Mouse (Mus musculus) lung, adult 2 months (tissue): ENCODE measurements at regions not wholly inside any gene's neighbourhood (a gene's known extent, or its start where the extent isn't known, plus 50 kb on each side); places are given as distances from the start of the nearest gene placed in this dataset.
"Not testable (repeated sequence)": the region's sequence is repeated elsewhere in the genome, so short reads cannot be mapped to it uniquely, and the experiment has no call there.

Experiments
- DNase-seq: peaks from one replicate; pipeline ENCODE4 v3.0.0; 2022
- H3K4me1 ChIP-seq: fragments of 200-500 bp; 2 replicates; pipeline ENCODE4 v1.6.1; 2011; ENCODE audit warnings: low read length; ENCODE audit not compliant: control insufficient read depth, insufficient read depth
- H3K4me3 ChIP-seq: fragments of 200-500 bp; replicated peaks from 2 replicates; pipeline ENCODE3; 2011; ENCODE audit warnings: low read depth, mild to moderate bottlenecking, control low read depth, low read length; ENCODE audit errors: extremely low read depth
- CTCF ChIP-seq: fragments of 200-500 bp; IDR thresholded peaks from 2 replicates; pipeline ENCODE4 v1.5.1; 2011; ENCODE audit warnings: mild to moderate bottlenecking, low read length, control low read depth; ENCODE audit not compliant: insufficient read depth
- POLR2A ChIP-seq: fragments of 200-500 bp; IDR thresholded peaks from 2 replicates; pipeline ENCODE4 v1.6.1; 2011; ENCODE audit warnings: low read depth, mild to moderate bottlenecking, control low read depth, low read length, borderline replicate concordance; ENCODE audit errors: extremely low read depth
- WGBS: fragments of 180-500 bp; shearing (Covaris S2); methylation state at CpG from one replicate; pipeline ENCODE4 v1.1.7; 2018; 5-methylcytosine and 5-hydroxymethylcytosine counted together

DNA sequence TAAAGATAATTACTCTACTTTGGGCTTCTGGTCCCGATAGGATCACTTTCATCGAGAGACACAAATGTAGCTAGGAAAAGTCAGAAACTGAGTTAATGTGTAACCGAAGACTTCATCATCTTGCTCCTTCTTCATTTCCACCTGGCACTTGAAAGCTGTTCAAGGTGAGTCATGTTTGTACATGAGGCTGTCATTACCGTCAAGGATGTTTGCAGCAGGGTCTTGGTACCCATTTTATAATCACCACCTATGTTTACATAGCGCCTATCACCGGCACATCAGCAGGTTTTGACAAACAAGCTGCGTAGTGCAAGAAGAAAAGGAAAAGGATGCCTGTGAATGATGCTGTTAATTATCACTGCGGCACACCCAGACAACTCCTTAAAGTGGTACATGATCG is 377.0 kb upstream of the Zfp703 start:
- TF ChIP-seq CTCF (no peak), POLR2A (no peak)
- 68% methylated on average over 9 of the region's 9 CpGs for WGBS
- Histone ChIP-seq H3K4me1 (no peaks in the 10 kb centered on the region), H3K4me3 (no peak overlapping the region)
- no peak for DNase-seq

DNA sequence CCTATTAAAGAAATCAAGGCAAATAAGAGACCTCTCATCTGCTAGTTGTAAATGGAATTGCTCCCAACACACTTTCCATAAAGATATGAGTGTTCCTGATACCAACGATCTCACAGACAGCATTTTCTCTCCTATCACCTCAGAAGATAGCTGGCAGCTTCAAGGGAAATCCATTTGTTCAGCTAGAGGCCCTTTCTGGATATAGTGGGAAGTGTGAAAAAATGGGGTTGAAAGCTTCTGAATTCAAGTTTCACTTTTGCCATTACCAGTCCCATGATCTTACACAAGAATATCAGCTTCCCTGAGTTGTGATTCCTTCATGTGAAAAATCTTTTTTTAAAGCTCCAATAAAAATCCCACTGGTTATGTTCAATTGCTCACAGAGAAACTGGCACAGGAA is 369.1 kb upstream of the Zfp703 start:
- H3K4me1 ChIP-seq = no peaks in the 10 kb centered on the region
- no peak overlapping the region for H3K4me3 ChIP-seq
- TF ChIP-seq POLR2A (no peak), CTCF (no peak)
- 70% methylated on average over 1 of the region's 1 CpGs for WGBS
- no peak for DNase-seq

DNA sequence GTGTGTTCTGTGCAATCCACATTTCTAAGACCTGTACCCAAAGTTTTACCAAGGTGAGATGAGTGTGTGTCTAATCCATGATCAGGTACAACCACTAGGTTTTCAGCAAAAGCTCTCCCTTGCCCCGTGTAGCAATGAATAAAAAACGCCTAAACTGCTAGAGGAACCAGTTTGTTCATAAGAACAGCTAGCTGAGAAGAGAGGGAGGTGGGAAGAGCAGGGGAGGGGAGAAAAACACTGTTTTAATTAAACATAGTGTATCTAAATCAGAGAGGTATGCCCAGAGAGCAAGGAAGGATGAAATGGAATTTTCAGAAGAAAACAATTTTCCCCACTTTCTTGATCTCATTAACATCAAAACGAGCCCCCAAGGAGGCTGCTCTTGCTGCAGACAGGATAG is 368.5 kb upstream of the Zfp703 start:
- no peak for DNase-seq
- TF ChIP-seq POLR2A (no peak), CTCF (no peak)
- Histone ChIP-seq H3K4me1 (no peaks in the 10 kb centered on the region), H3K4me3 (no peak overlapping the region)
- WGBS = 53% methylated on average over 3 of the region's 3 CpGs

DNA sequence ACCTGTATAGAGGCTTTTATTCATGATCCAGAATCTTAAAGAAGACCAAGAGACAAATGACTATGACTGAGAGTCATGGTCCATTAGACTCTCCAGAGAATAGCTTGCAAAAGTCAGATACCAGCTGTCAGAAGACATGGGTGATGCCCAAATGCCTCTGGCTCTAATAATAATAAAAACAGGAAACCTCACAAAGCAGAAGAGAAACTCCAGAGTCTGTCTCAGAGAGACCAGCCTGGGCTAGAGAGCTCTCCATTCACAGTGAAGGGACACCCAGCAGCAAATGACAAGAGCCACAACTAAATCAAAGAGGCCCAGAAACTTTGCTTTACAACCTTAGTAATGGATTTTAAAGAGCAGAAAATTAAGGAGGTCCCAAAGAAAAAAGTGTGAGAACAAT is 365.0 kb upstream of the Zfp703 start:
- no peaks in the 10 kb centered on the region for H3K4me1 ChIP-seq
- no peak for DNase-seq
- TF ChIP-seq CTCF (no peak), POLR2A (no peak)
- no peak overlapping the region for H3K4me3 ChIP-seq

DNA sequence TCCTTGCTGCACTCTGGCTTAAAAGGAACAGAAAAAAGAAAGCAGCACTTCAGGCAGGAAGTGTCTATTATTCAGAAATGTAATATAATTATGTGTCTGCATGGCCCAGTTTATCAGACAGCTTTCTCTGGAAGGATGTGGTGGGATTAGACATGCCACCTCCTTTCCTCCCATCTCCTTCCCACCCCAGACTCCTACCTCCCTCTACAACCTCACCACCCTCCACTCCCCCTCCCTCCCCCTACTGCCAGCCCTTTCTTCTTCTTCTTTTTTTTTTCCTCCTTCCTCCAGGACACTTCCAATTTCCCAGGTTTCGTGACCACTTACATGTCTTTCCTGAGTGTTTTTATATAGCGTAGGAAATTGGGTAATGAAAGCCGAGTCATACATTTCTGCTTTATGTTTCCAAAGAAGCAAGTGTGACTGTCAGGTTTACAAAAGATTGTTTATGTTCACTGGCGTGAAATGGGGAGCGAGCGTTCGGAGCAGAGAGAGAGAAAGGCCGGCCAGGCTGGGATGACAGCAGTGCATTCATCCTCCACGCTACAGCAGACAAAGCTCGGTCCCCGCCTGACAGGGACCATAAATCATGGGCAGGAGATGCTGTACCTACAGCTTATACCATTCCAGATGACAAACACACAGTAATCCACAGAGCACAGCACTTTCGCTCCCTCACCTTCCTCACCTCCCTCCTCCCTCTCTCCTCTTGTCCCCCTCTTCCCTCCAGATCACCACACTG is 354.6 kb upstream of the Zfp703 start:
- 18% methylated on average over 12 of the region's 12 CpGs for WGBS
- no peak for DNase-seq

DNA sequence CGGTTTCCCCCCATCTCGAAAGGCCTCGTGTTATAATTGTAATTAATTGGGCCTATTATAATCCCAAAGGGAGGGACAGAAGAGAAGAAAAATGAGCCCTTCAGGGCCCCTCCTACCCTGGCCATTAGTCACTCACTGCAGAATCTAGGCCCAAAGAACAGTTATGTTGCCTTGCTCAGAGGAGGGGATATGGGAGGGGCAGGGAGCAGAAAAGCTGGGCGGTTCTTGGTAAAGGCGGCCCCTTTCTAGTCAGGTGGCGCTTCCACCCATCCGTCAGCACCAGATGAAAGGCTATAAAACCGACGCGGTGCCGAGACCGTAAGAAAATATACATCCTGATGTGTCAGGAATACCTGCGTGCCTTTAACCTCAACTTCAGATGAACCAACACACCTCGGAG is 350.9 kb upstream of the Zfp703 start:
- H3K4me1 ChIP-seq = no peaks in the 10 kb centered on the region
- H3K4me3 ChIP-seq = no peak overlapping the region
- TF ChIP-seq CTCF (no peak), POLR2A (no peak)
- WGBS = 66% methylated on average over 14 of the region's 14 CpGs
- no peak for DNase-seq

More for the DNA sequence above, 354.6 kb upstream of the Zfp703 start:
- TF ChIP-seq POLR2A (no peak), CTCF (no peak)
- Histone ChIP-seq H3K4me1 (no peaks in the 10 kb centered on the region), H3K4me3 (no peak overlapping the region)

DNA sequence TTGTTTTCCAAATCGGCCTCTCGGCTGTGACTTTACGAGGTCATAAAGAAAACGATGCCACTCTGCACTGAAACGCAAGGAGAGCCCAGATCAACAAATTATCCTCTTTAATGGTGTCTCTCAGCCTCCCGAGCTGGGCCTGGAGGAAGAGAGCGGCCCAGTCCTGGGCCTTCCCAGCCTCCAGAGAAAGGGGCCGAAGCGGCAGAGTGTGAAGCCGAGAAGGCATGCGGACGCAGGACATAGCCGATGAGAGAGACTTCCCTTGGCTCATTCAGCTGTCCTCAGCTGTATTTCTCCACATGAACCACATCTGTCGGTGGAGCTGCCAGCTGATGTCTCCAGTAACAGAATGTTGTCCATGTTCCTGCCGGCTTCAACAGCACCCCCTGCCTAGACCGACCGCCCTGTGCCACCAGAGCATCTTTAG is 350.5 kb upstream of the Zfp703 start:
- Histone ChIP-seq H3K4me3 (no peak overlapping the region), H3K4me1 (no peaks in the 10 kb centered on the region)
- DNase-seq = no peak
- 51% methylated on average over 17 of the region's 17 CpGs for WGBS
- TF ChIP-seq CTCF (no peak), POLR2A (no peak)

DNA sequence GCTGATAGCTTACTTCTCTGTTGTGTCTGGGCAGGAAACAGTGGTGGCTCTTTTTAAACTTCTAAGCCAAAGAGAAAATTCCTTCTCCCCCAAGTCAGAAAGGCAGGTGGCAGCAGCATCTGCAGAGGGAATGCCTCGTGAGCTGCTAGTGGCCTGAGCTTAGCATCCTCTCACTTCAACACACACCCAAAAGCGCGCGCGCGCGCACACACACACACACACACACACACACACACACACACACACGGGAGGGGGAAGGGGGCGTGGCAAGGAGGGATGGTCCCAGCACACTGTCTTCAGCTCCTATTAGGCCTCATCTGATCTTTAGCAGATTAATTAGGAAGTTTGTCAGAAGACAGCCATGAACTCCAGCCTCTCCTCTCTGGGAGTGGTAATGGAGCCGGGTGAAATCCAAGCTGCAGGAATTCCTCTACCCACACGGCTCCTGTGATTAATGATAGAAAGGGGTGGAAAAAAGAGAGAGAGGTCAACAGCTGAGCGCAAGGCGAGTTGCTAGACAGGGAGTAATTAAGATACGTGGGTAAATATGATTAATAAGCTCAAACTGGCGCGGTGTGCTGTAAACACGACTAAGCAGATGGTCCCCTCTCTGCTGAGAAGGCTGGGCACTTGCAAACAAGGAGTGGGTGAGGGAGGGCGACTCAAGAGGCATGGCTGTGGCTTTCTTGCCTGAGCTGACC is 349.8 kb upstream of the Zfp703 start:
- TF ChIP-seq CTCF = no peak
- TF ChIP-seq POLR2A = no peak
- Histone ChIP-seq H3K4me1 (no peaks in the 10 kb centered on the region), H3K4me3 (no peak overlapping the region)
- 36% methylated on average over 18 of the region's 18 CpGs for WGBS
- no peak for DNase-seq

DNA sequence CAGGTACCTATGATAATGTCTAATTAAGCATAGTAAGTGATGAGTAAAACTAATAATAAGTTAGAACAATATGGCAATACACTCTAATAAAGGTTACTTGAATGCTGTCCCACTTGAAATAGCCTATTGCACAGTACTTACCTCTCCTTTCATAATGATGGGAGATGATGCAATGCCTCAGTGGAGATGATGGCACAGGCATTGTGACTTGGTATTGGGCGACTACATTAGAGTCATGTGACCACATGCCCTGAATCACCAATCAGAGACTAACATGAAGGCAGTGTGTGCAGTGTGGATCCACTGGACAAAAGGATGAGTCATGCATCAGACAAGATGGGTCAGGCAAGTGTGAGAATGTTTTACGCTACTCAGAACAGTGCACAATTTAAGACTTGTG is 346.6 kb upstream of the Zfp703 start:
- 79% methylated on average over 2 of the region's 2 CpGs for WGBS

DNA sequence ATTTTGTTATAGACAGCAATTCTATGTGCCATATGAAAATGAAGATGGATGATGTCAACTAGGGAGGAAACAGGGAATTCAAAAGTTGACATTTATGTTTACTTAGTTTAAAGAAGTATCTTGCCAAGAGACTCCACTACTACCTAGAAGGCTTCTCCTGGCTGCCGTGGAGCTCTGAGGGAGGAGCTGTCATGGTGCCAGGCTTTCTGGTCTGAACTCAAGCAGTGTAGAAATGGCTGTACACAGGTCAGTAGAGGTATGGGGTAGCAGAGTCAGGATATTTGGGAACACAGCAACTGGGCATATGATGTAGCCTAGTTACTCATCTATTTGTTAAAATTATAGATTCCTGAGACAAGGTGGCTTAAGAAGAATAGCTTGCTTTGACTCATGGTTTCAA is 341.4 kb upstream of the Zfp703 start:
- no peak for TF ChIP-seq POLR2A
- 39% methylated on average over 1 of the region's 1 CpGs for WGBS
- DNase-seq = no peak
- H3K4me1 ChIP-seq = no peaks in the 10 kb centered on the region
- no peak overlapping the region for H3K4me3 ChIP-seq

More for the DNA sequence above, 346.6 kb upstream of the Zfp703 start:
- no peaks in the 10 kb centered on the region for H3K4me1 ChIP-seq
- H3K4me3 ChIP-seq = no peak overlapping the region
- no peak for TF ChIP-seq POLR2A
- TF ChIP-seq CTCF = no peak
- no peak for DNase-seq

DNA sequence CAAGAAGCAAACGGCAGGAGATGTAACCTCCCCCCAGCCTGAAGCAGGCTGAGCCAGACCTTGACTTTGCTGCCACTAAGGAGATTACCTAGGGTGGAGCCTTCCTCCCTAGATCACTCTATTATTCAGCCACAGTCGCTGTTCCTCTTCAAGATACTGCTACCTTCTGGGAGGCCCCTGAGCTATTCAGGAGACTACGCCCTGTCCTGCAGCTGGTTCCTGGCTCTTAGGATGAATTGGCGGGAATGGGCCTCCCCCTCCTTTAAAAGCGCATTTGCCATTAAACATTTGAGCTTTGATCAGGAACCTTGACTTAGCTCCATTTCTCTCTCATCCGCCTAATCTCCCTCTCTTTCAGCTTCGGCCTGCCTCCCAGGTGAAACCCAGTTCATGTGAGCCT is 331.8 kb upstream of the Zfp703 start:
- WGBS = 81% methylated on average over 7 of the region's 7 CpGs
- not testable (repeated sequence) for H3K4me1 ChIP-seq

More for the DNA sequence above, 331.8 kb upstream of the Zfp703 start:
- not testable (repeated sequence) for DNase-seq, H3K4me3 ChIP-seq
